Mouse (Mus musculus) lung, adult 2 months (tissue): ENCODE measurements around the gene Neurod6. TPM values are rescaled to one million over a fixed set of nuclear protein-coding genes. Genes with fewer than 3 reads are reported as not detected.
A peak's percentile ranks its signal among the peaks of the same experiment; 100 is the strongest.
"Not testable (repeated sequence)": the region's sequence is repeated elsewhere in the genome, so short reads cannot be mapped to it uniquely, and the experiment has no call there.

Experiments used
- DNase-seq: peaks from one replicate; pipeline ENCODE4 v3.0.0; 2022
- H3K4me1 ChIP-seq: fragments of 200-500 bp; 2 replicates; pipeline ENCODE4 v1.6.1; 2011; ENCODE audit warnings: low read length; ENCODE audit not compliant: control insufficient read depth, insufficient read depth
- H3K4me3 ChIP-seq: fragments of 200-500 bp; replicated peaks from 2 replicates; pipeline ENCODE3; 2011; ENCODE audit warnings: low read depth, mild to moderate bottlenecking, control low read depth, low read length; ENCODE audit errors: extremely low read depth
- CTCF ChIP-seq: fragments of 200-500 bp; IDR thresholded peaks from 2 replicates; pipeline ENCODE4 v1.5.1; 2011; ENCODE audit warnings: mild to moderate bottlenecking, low read length, control low read depth; ENCODE audit not compliant: insufficient read depth
- POLR2A ChIP-seq: fragments of 200-500 bp; IDR thresholded peaks from 2 replicates; pipeline ENCODE4 v1.6.1; 2011; ENCODE audit warnings: low read depth, mild to moderate bottlenecking, control low read depth, low read length, borderline replicate concordance; ENCODE audit errors: extremely low read depth
- WGBS: fragments of 180-500 bp; shearing (Covaris S2); methylation state at CpG from one replicate; pipeline ENCODE4 v1.1.7; 2018; 5-methylcytosine and 5-hydroxymethylcytosine counted together
- polyA plus RNA-seq: library from polyadenylated mRNA; depleted of rRNA; stranded (reverse); fragments of >200 nt; gene quantifications from 2 replicates; pipeline ENCODE4 v1.2.3, GENCODE M21; 2012; rRNA removed

The Neurod6 gene
- polyA plus RNA-seq, result not detected in 2 replicates

DNA sequence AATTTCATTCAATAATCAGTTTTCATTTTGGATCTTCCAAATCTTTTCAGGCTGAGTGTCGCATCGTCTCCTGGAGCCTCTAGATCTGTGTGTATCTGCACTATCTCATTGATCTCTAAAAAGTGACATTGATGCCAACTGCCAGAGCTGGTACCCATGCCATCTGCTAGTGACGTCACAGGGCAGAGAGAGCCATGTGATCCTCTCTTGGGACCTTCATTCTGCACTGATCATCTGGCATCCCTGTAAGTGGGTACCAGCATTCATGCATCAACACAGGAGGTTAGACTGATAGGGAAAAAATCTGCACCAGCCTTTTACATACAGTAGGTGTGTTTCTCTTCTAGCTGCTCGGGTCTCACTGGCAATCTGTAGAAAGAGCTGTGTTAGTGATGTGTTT lies at the start of gene Neurod6:
Neurod6 (minus strand) TSS at position 290 of the 400 bp plus-strand sequence.
- no peak for DNase-seq
- 76% methylated on average over 4 of the region's 4 CpGs for WGBS
- no peaks in the 10 kb centered on the region for H3K4me1 ChIP-seq
- no peak within 1 kb of the TSS for H3K4me3 ChIP-seq
- TF ChIP-seq POLR2A, result no peak
- TF ChIP-seq CTCF, result no peak

DNA sequence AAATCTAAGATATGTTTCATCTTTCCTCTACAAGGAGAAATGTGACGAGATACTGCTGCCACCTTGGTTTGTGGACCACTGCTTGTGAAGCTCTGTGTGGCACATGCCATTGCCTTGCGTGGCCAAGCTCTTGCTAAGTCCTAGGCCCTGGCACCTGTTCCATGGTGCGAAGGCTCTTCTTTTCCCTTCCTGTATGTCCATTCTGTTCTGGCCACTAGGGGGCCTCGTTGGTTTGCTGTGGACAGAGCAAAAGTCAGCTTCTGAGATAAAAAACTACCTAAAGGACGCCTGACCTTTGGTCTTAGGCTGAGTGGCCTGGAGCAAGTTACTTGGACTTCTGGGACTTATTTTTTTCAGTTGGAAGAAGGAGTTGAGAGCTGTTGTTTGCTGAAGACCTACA lies 36.1 kb upstream of the Neurod6 start:
- H3K4me1 ChIP-seq, result no peaks in the 10 kb centered on the region
- H3K4me3 ChIP-seq, result no peak overlapping the region
- DNase-seq, result peak; percentile 50
- no peak for TF ChIP-seq POLR2A
- peak; percentile 51; the same call in 1 of the 2 replicates for TF ChIP-seq CTCF
- WGBS, result 30% methylated on average over 5 of the region's 5 CpGs

DNA sequence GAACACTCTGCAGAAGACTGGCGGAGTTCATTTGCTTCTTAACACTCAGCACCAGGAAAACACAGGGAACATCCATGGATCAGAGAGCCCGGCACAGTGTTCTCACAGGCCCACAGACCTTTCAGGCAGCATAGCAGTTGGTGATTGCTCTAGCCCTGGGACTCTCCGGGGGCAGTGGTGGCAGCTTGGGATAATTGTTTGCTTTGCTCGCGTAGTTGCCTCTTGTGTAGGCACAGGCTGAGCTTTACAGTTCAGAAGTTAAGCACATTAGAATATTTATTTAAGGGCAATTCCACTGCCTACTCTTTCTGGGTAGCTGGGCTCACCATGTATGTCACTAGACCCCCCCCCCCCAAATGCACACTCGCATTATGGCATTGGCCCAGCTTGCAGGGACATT lies 34.4 kb upstream of the Neurod6 start:
- 62% methylated on average over 6 of the region's 6 CpGs for whole genome bisulfite sequencing
- no peak for TF ChIP-seq CTCF
- no peak for TF ChIP-seq POLR2A
- Histone ChIP-seq H3K4me1 (no peaks in the 10 kb centered on the region), H3K4me3 (no peak overlapping the region)
- DNase-seq, result no peak

GRCm38 (mm10) chr6:55710913-55711312 lies 29.9 kb upstream of the Neurod6 start:
- 79% methylated on average over 4 of the region's 4 CpGs for whole genome bisulfite sequencing
- not testable (repeated sequence) for DNase-seq, H3K4me1 ChIP-seq, H3K4me3 ChIP-seq

DNA sequence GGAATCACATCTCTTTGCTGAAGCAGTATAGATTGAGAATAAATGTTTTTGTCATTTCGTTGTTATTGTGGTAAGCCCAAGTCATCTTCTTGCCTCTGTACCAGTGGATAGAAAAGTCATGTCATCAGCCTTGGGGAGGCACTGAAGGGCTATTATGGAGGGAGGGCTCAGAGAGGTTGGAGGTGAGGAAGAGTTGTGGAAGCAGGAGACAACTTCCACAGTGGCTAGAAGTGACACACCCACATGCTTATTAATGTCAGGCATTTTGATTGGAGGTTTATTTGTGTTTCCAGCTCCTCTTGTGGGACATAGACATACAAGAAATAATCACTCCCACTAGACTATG lies 23.7 kb upstream of the Neurod6 start:
- no peak for TF ChIP-seq CTCF
- no peak for TF ChIP-seq POLR2A
- 79% methylated on average over 1 of the region's 1 CpGs for WGBS
- no peaks in the 10 kb centered on the region for H3K4me1 ChIP-seq
- H3K4me3 ChIP-seq, result no peak overlapping the region
- DNase-seq, result no peak

- DNase-seq, result no peak
- Histone ChIP-seq H3K4me3 (no peak overlapping the region), H3K4me1 (no peaks in the 10 kb centered on the region)
- WGBS, result 88% methylated on average over 8 of the region's 8 CpGs
- no peak for TF ChIP-seq CTCF
Observed at GRCm38 (mm10) chr6:55704061-55704758, 23.1 kb upstream of the Neurod6 start.

DNA sequence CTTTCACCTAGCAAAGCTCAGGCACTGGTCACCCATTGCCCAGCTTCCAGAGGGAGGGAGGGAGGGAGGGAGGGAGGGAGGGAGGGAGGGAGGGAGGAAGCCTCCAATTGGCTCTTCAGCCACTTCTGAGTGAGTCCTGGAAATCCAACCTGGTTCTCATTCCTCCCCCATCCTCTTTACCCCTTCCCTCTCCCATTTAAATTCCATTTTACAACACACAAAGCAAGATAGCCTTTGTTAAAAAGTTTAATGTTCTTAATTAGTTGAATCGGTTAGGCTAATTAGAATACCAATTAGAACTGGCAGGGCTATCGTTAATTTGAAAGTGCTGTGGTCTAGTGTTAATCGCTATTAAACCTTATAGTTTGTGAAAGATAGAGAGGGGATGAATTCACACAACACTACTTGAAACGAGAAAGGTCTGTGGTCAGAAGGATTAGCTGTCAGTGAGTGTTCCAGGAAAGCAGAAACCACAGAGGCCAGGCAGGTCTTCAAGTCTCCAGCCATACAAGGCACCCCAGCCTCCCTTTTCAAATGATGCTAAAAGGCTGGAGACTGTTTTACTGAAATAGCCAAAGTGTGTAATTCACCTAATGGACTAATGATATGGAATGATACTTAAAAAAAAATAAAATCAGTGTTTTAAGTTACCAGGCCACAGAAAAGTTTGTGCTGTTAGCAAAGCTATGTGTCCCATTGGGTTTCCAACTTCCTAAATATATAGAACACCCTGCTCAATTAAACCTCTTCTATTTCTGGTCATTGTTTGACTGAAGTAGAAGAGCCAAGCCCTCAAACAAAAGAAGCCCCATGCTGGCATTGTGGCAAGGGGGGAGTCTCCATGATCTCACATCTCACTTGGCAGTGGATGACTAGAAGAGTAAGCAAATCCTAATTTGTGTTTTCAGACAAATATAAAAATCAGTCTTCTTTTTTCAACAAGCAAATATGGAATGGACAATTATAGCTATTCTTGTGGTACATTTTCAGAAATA lies 19.6 kb upstream of the Neurod6 start:
- DNase-seq, result no peak
- TF ChIP-seq POLR2A (no peak), CTCF (no peak)
- Histone ChIP-seq H3K4me1 (no peaks in the 10 kb centered on the region), H3K4me3 (no peak overlapping the region)
- WGBS, result 50% methylated on average over 4 of the region's 4 CpGs

DNA sequence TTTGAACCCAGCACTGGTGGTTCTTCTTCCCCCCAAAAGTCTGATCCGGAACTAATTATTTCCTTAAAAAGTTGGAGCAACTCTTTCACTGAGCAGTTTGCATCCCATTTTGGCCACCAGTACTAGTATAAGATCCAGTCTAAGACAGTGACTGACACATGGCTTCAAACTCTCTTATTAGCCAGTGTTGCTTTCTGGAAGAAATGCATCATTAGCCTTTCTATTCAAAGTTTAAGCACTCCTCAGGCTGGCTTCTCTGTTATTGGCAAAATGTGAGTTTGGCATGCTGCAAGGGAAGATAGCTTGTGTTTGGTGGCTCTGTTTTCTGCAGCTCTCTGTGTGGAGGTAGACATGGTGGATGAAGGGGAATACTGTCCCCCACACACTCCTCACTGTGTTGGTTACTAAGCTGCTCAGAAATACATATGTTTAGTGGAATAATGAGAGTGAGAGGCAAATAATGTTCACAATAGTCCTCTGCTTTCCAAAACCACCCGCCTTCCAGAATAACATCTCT lies 9.0 kb upstream of the Neurod6 start:
- DNase-seq, result no peak
- 90% methylated on average over 2 of the region's 2 CpGs for WGBS

GRCm38 (mm10) chr6:55683506-55683905 lies 2.4 kb upstream of the Neurod6 start:
- Histone ChIP-seq H3K4me3 (no peak overlapping the region), H3K4me1 (no peaks in the 10 kb centered on the region)
- 65% methylated on average over 4 of the region's 4 CpGs for WGBS
- no peak for TF ChIP-seq POLR2A
- no peak for TF ChIP-seq CTCF
- no peak for DNase-seq

More for the DNA sequence above, 9.0 kb upstream of the Neurod6 start:
- no peak overlapping the region for H3K4me3 ChIP-seq
- no peak for TF ChIP-seq CTCF
- no peak for TF ChIP-seq POLR2A
- no peaks in the 10 kb centered on the region for H3K4me1 ChIP-seq

DNA sequence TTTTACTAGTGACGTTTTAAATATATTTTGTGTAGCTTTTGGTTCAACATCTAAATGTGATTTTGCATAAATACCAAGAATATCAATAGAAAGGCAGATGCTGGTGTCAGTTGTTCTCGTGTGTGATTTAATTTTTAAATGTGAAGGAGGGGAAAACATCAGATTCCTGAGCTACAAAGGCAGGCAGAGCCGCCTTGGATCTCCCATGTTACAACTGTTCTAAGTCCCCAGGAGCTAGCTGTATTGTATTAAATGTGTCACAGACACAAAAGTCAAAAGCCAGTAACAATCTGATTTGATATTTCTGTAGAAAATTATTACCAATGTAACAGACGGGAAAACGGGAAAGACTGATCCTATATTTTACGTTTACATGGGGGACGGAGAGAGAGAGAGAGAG lies 1.8 kb upstream of the Neurod6 start:
- 65% methylated on average over 7 of the region's 7 CpGs for WGBS
- no peak for DNase-seq
- H3K4me1 ChIP-seq, result no peaks in the 10 kb centered on the region
- no peak for TF ChIP-seq CTCF
- no peak for TF ChIP-seq POLR2A
- no peak overlapping the region for H3K4me3 ChIP-seq
